Mouse (Mus musculus): ENCODE measurements around the gene Usp46. TPM values are rescaled to one million over a fixed set of nuclear protein-coding genes. Genes with fewer than 3 reads are reported as not detected.

The Usp46 gene
- polyA plus RNA-seq (2016; fragmentation: Nextera tagmentation; extraction: Ambion mirVana): 29.7 and 30.1 TPM in 2 replicates

DNA sequence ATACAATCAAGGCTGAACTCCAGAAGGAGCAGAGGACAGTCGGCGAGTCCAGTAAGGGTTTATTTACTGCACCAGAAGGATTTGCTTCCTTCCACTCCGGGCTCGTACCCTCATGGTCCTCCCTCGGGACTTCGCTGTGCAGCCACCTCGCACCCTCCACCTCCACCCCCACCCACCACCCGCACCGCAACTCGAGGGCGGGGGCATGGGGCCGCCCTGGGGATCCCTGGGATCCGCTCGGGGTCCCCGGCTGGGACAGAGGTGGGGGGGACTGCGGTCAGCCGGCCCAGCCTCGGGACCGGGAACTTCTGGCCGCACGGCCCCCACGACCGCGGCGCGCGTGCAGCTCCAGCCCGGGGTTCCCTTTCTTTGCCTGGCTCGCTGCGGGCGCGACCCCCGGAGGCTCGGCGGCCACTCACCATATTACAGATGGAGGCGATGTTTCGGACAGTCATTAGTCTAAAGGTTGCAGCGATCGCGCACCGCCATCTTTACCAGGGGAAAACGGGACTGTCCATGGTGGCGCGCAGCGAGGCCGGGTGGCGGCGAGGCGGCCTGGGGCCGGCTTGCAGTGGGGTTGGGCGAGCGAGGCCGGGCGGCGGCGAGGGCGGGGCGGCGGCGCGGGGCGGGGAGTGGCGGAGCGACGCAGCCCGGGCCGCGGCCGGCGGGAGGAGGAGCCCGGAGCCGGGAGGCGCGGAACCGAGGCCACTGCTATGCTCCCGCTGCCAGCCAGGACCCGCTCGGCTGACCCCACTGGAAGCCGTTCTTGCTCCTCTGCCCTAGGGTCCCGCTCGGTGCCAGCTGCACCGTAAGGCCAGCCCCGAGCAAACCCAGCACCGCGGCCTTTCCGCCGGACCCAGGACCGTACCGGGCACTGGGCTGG lies at the start of gene Usp46:
Usp46 (minus strand) TSS at position 601 of the 883 bp plus-strand sequence.
- Histone ChIP-seq H3K4me1 (peaks cover 34% of the 10 kb centered on the region), H3K4me3 (peak within 1 kb of the TSS; percentile 95), H3K36me3 (no peaks in the 10 kb centered on the region), H3K9me3 (replicated peaks) (no peaks in the 10 kb centered on the region), H3K27me3 (ENCODE audit: low read depth, poor library complexity, severe bottlenecking) (peaks cover 4% of the 10 kb centered on the region; the same call in 1 of the 2 replicates), H3K27ac (replicated peaks) (peak within 1 kb of the TSS; percentile 99)
- peak; percentile 87 for DNase-seq (ENCODE audit: low spot score)
- WGBS: under 1% methylated on average over 80 of the region's 89 CpGs

DNA sequence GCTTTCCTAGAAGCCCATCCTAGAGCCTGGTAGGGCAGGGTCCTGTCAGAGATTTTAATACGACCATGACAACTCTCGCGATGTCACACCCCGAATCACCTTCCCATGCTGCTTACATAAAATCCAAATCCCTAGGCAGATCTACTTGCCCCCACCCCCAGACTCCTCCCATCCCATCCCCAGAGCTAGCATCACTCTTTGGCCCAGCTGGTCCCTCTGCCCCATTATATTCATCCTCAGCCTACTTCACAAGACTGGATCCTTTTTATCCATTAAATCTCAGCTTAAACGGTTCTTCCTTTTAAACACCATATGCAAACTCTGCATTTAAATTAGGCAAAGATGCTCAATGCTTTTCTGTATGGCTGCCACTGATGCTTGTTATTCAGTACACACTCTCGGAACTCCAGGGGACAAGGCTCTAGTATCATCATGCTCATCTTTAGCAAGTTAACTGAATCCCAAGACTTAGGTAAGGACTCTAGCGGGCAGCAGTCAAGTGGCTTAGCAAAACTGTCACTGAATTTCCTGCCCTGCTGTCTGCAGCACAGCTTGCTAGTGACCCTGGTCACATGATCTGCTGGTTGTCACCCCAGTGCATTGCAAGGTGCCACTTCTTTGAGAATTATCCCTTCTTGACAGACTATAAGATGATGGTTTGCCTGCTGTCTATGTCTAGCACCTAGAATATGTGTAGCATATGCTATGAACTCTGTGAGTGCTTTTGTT lies 45.9 kb upstream of the Usp46 start:
- 86% methylated on average over 7 of the region's 7 CpGs for WGBS
- DNase-seq (ENCODE audit: low spot score): no peak

DNA sequence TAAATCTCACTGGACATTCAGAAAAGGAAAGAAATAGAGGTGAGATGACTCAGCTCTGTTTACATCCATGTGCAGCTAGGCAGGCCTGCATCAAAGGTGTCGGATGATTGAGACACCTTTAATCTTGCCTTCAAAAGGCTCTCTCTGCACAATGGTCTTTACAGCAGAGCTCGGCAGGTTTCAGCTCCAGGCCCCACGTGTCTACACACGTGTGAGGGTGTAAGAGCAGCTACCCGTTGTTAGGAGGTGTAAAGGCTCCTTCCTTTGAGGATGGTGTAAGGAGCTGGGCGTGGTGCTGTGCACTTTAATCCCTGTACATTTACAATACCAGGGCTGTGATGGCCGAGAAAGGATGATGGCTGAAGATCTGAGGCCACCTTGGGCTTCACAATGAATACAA lies 37.2 kb upstream of the Usp46 start:
- Histone ChIP-seq H3K36me3 (no peaks in the 10 kb centered on the region), H3K27me3 (ENCODE audit: low read depth, poor library complexity, severe bottlenecking) (no peaks in the 10 kb centered on the region), H3K9me3 (replicated peaks) (no peaks in the 10 kb centered on the region), H3K27ac (replicated peaks) (no peak overlapping the region), H3K4me3 (no peak overlapping the region), H3K4me1 (no peaks in the 10 kb centered on the region)
- WGBS: 78% methylated on average over 7 of the region's 7 CpGs
- DNase-seq (ENCODE audit: low spot score): no peak

More for the DNA sequence above, 45.9 kb upstream of the Usp46 start:
- Histone ChIP-seq H3K4me1 (0 out of 2 replicates have a peak, but pooled peaks cover 5% of the 10 kb centered on the region), H3K4me3 (no peak overlapping the region), H3K27ac (replicated peaks) (no peak overlapping the region), H3K27me3 (ENCODE audit: low read depth, poor library complexity, severe bottlenecking) (no peaks in the 10 kb centered on the region), H3K9me3 (replicated peaks) (no peaks in the 10 kb centered on the region), H3K36me3 (no peaks in the 10 kb centered on the region)

DNA sequence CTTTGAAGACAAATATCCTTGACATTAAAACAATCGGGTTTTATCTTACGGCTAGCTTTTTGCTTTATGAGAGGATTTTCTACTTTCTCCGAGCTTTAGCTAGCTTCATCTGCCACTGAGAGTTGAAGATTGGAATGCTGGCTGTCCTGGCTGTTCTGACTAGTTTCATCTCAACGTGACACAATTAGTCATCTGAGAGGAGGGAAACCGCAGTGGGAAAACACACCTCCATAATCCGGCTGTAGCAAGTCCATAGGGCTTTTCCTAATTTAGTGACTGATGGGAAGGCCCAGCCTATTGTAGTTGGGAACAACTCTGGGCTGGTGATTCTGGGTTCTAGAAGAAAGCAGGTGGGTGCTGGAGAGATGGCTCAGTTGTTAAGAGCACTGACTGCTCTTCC lies 33.5 kb upstream of the Usp46 start:
- Histone ChIP-seq H3K9me3 (replicated peaks) (no peaks in the 10 kb centered on the region), H3K4me3 (no peak overlapping the region), H3K27me3 (ENCODE audit: low read depth, poor library complexity, severe bottlenecking) (no peaks in the 10 kb centered on the region), H3K27ac (replicated peaks) (no peak overlapping the region), H3K4me1 (0 out of 2 replicates have a peak, but pooled peaks cover 5% of the 10 kb centered on the region), H3K36me3 (peaks cover 14% of the 10 kb centered on the region)
- no peak for DNase-seq (ENCODE audit: low spot score)
- 87% methylated on average over 6 of the region's 6 CpGs for WGBS

DNA sequence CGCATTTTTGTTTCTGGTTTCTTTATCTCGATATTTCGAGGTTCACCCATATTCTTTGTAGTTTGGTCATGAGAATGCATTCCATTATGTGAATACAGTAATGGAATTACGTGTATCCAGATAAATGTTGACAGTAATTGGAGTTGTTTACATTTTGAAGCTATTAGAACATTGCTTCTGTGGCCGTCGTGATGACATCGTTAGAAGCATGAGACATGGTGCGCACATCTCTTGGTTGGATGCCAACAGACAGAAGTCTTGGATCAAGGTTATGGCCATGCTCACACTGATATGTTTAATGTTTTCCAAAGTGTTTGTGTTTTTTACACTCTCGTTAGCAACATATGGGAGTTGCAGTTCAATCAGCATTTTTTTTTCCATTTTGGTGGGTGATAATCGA lies 30.8 kb upstream of the Usp46 start:
- Histone ChIP-seq H3K9me3 (replicated peaks) (no peaks in the 10 kb centered on the region), H3K36me3 (peaks cover 41% of the 10 kb centered on the region)

DNA sequence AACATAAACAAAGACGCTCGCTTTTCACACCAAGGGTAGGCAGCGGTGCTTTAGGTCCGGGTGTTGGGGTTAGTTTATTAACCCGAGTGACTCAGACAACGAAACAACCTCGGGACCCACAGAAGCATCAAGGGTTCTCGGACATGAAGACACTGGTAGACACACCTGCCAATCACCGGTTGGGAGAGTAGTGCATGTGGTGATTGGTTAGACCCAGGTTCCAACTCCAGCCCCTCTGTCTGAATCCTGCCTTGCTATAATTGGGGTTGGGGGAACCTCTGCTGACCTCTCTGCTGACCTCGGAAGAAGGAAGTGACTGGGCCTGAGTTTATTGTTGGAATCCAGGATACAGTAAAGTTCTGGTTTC lies 29.6 kb upstream of the Usp46 start:
- 86% methylated on average over 10 of the region's 10 CpGs for WGBS
- H3K4me1 ChIP-seq: peaks cover 20% of the 10 kb centered on the region
- no peak for DNase-seq (ENCODE audit: low spot score)
- H3K27me3 ChIP-seq (ENCODE audit: low read depth, poor library complexity, severe bottlenecking): no peaks in the 10 kb centered on the region
- no peaks in the 10 kb centered on the region for H3K9me3 ChIP-seq (replicated peaks)
- peaks cover 43% of the 10 kb centered on the region for H3K36me3 ChIP-seq
- no peak overlapping the region for H3K4me3 ChIP-seq
- H3K27ac ChIP-seq (replicated peaks): no peak overlapping the region

More for the DNA sequence above, 30.8 kb upstream of the Usp46 start:
- Histone ChIP-seq H3K4me3 (no peak overlapping the region), H3K27me3 (ENCODE audit: low read depth, poor library complexity, severe bottlenecking) (no peaks in the 10 kb centered on the region), H3K27ac (replicated peaks) (no peak overlapping the region), H3K4me1 (peaks cover 16% of the 10 kb centered on the region)
- no peak for DNase-seq (ENCODE audit: low spot score)
- 93% methylated on average over 10 of the region's 10 CpGs for WGBS

DNA sequence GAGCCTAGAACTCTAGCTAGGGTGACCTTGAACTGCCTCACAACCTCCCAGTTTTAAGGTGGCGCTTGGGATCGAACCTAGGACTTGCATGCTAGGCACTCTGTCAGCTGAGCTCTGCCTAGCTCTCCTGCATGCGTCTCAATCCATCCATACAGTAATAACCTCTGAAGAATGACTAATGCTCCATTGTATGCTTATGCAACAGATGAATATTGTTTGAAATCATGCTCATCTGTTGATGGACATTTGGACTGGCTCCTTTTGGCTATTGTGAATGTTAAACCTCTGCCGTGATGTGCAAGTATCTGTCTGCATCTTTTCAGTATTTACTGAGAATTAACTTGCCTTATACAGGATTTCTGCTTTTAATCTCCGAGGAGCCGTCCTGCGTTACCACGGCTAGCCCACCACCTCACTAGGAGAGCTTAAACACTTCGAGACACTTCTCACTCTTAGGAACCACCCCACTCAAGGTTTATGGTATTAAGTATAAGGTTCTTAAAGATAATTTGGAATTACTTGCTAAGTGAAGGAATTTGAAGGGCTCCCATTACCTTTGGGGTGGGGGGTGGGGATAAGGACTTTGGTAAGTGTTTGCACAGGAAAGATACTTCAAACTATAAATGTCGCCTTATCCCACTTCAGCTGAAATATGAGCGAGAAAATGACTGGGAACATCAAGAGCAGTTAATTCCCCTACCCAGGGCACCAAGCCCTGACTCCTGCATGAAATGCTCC lies 29.1 kb upstream of the Usp46 start:
- peaks cover 20% of the 10 kb centered on the region for H3K4me1 ChIP-seq
- no peaks in the 10 kb centered on the region for H3K27me3 ChIP-seq (ENCODE audit: low read depth, poor library complexity, severe bottlenecking)
- no peak overlapping the region for H3K27ac ChIP-seq (replicated peaks)
- no peaks in the 10 kb centered on the region for H3K9me3 ChIP-seq (replicated peaks)
- H3K4me3 ChIP-seq: no peak overlapping the region
- peaks cover 43% of the 10 kb centered on the region for H3K36me3 ChIP-seq
- WGBS: 89% methylated on average over 11 of the region's 11 CpGs
- no peak for DNase-seq (ENCODE audit: low spot score)

DNA sequence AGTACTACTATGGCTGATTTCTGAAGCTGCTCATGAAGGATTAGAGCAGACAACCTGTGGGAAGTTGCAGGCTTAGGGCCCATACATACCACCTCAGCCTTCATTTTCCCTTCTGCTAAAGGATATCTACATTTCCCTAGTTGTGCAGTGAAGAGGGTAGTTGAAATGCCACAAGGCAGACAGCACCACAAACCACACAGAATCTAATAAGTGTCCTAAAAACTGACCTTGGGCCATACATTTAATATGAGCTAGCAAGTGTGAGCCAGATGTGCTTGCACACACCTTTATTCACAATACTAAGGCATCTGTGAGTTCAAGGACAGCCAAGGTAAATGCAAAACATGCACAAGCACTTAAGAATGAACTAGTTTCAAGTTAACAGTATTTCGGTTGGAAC lies 27.8 kb upstream of the Usp46 start:
- 95% methylated on average over 1 of the region's 1 CpGs for WGBS
- peaks cover 43% of the 10 kb centered on the region for H3K36me3 ChIP-seq

DNA sequence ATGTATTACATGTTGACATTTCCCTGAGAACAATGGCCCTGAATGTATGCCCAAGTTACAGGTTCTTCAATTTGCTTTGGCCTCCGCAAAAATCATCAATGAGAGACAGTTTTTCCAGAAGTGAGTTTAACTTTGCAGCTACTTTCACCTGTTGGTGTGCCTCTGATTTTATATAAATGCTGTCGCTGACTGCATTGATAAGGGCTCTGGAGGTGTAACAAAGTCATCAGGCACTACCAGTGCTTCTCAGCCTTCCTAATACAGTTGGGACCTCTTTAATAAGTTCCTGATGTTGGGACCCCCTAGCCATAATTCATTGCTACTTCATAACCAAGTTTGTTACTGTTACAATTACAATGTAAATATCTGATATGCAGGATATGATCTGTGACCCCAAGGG lies 27.4 kb upstream of the Usp46 start:
- H3K27ac ChIP-seq (replicated peaks): no peak overlapping the region
- DNase-seq (ENCODE audit: low spot score): no peak
- WGBS: 87% methylated on average over 2 of the region's 2 CpGs
- H3K4me1 ChIP-seq: peaks cover 20% of the 10 kb centered on the region
- H3K9me3 ChIP-seq (replicated peaks): no peaks in the 10 kb centered on the region
- no peak overlapping the region for H3K4me3 ChIP-seq
- no peaks in the 10 kb centered on the region for H3K27me3 ChIP-seq (ENCODE audit: low read depth, poor library complexity, severe bottlenecking)
- H3K36me3 ChIP-seq: peaks cover 43% of the 10 kb centered on the region

More for the DNA sequence above, 27.8 kb upstream of the Usp46 start:
- H3K4me3 ChIP-seq: no peak overlapping the region
- H3K27ac ChIP-seq (replicated peaks): no peak overlapping the region
- H3K27me3 ChIP-seq (ENCODE audit: low read depth, poor library complexity, severe bottlenecking): no peaks in the 10 kb centered on the region
- peaks cover 20% of the 10 kb centered on the region for H3K4me1 ChIP-seq
- H3K9me3 ChIP-seq (replicated peaks): no peaks in the 10 kb centered on the region
- no peak for DNase-seq (ENCODE audit: low spot score)

DNA sequence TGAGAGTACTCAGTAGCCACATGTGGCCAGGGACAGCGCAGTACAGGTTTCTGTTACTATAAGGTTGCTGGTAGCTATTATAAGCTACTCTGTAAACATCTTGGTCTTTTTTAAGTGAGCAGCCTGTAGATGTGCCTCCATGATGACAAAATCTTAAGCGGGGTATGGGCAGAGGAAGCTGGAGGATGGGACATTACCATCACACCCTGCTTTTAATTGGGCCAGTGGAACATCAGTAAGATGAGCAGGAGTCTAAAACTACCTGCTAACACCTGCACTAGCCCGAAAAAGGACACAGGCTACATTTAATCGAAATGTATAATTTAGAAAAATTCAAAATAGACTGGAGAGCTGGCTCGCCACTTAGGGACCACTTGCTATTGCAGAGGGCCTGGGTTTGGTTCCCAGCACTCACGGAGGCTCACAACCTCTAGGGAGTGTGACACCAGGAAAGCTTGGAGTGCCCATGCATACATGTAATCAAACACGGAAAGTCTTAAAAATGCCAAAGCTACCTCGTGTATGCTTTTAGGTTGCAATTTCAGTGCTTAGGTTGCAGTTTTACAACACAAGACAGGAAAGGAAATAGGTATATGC lies 26.7 kb upstream of the Usp46 start:
- peaks cover 43% of the 10 kb centered on the region for H3K36me3 ChIP-seq
- no peaks in the 10 kb centered on the region for H3K27me3 ChIP-seq (ENCODE audit: low read depth, poor library complexity, severe bottlenecking)
- DNase-seq (ENCODE audit: low spot score): no peak
- H3K4me1 ChIP-seq: peaks cover 20% of the 10 kb centered on the region
- H3K27ac ChIP-seq (replicated peaks): no peak overlapping the region
- H3K9me3 ChIP-seq (replicated peaks): no peaks in the 10 kb centered on the region
- peak overlapping the region; percentile 79 for H3K4me3 ChIP-seq
- 85% methylated on average over 8 of the region's 8 CpGs for WGBS

DNA sequence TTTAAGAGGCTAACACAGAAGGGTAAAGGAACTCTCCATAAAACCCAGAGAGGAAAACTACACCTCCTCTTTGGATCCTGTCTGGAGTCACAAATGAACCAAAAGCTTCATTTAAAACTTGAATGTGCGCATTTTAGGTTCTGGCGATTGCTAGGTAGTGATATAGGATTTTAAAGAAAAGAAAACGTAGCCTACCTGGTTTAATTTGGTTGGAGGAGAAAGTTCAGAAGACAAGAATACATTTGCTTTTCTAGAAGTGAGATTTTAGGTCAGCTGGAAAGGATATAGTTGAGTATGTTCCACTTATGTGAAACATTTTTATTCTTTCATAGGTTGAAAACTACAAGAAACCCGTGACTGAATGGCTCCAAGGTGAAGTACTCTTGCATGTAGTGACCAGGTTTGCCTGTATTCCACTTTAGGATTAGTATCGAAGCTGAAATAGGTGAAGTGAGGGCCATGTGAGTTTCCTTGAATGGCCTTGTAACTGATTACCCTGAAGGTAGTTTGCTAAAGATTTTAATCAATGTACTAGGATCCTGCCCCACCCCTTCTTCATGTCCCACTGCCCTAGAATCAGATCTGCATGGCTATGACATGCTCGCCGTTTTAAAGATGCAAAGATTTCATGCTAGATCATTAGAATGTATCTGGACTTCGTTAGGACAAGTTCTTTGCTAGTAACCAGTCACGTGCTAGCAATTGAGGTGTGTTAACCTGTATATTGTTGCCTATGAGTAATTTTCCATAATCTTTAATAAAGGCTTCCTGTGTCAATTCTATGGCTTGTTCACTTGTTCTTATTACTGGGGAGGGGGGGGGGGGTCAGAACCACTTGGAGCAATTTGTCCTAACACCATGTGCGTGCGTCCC lies 25.6 kb upstream of the Usp46 start:
- H3K36me3 ChIP-seq: peaks cover 43% of the 10 kb centered on the region
- no peaks in the 10 kb centered on the region for H3K9me3 ChIP-seq (replicated peaks)
- 36% methylated on average over 11 of the region's 11 CpGs for WGBS
- H3K4me1 ChIP-seq: peaks cover 20% of the 10 kb centered on the region
- H3K4me3 ChIP-seq: peak overlapping the region; percentile 79
- H3K27ac ChIP-seq (replicated peaks): peak overlapping the region; percentile 98
- H3K27me3 ChIP-seq (ENCODE audit: low read depth, poor library complexity, severe bottlenecking): no peaks in the 10 kb centered on the region
- no peak for DNase-seq (ENCODE audit: low spot score)

All from midbrain, embryonic 10.5 days (tissue).